Mouse (Mus musculus) spleen, postnatal 0 days (tissue): ENCODE measurements around the gene R3hdm1. TPM values are rescaled to one million over a fixed set of nuclear protein-coding genes. Genes with fewer than 3 reads are reported as not detected.

ENCODE experiments used
- microRNA counts: library from miRNA; unstranded; fragments of <30 nt; microRNA quantifications from one replicate; lab custom pipeline; 2015
- polyA plus RNA-seq: library from polyadenylated mRNA; unstranded; fragments of >200 nt; fragmentation: Nextera tagmentation; extraction: Ambion mirVana; gene quantifications from 2 replicates; pipeline ENCODE4 v1.2.1, GENCODE M21; 2015

R3hdm1 gene
- 51.7 and 53.7 TPM in 2 replicates for polyA plus RNA-seq

DNA sequence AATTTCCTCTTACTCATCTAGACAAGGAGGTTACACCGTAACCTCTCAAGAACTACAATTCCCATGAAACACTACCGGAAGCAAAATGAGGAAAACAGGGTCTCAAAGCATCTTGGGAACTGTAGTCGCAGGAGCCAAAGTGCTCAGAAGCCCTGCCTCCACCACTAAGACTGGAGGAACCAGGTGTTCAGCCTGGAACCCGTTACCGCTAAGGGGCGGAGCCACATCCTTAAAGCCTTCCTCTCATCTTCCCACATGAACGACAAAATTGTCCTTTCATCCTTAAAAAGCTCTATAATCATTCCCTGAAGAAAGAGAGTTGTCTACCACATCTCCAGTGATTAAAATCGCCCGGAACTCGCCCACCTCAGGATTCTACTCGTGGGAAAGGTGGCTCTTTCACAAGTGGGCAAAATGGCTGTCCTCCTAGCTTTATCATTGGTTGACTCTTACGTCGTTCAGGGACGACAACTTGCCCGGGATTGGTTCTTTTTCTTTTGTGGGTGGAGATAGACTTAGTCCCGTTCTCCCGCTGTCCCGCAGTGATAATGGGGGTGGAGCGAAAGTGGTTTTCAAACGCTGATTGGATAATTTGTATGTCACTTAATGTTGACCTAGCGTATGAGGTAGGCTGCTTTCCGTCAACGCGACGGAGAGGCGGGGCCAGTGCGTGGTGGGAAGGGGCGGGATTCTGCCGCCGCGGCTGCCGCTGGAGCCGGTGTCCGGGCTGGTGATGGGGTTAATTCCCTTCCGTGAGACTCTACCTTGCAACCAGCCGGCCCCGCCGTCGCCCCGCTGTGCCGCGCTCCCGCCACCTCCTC, at the start of gene R3hdm1, which contains the start of gene Zranb3:
Gene R3hdm1 (plus strand): TSS at position 661 of the 821 bp plus-strand sequence.
Gene Zranb3 (minus strand): TSS at position 407 of the 821 bp plus-strand sequence.

DNA sequence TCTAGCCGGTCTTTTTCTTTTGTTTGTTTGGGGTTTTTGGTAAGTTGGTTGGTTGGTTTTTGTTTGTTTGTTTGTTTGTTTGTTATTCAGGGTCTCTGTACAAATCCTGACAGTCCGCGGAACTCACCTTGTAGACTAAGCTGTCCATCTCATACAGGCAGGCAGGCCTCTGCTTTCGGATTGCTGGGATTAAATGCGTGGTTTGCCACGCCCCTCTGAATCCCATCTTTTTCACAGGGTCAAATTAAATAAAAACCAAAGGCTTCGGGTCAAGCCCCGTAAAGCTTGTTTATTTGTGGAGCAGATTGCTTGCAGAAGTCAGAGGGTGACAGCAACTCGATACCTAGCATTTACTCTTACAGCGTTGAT, 140.5 kb downstream of the R3hdm1 start, which contains the start of gene Ubxn4:
Gene Ubxn4 (plus strand): TSS at position 338 of the 369 bp plus-strand sequence.

MicroRNAs encoded within 50 kb of the gene (microRNA counts, 519-probe panel; counts per million panel counts)
- 88.3 counts per million for microRNA mmu-miR-128 (lab: Ali Mortazavi, UCI)

Other genes with a start within 250 kb of the R3hdm1 start
- 0.06 TPM in 1 of 2 replicates, not detected in the other for gene Map3k19, start 248.3 kb upstream of the R3hdm1 start, polyA plus RNA-seq
- 11.2 and 12.0 TPM in 2 replicates for gene Rab3gap1, start 234.5 kb upstream of the R3hdm1 start, polyA plus RNA-seq
- gene Zranb3, start 254 bp upstream of the R3hdm1 start, polyA plus RNA-seq: 3.2 and 3.8 TPM in 2 replicates
- gene Ubxn4, start 140.7 kb downstream of the R3hdm1 start, polyA plus RNA-seq: 45.6 and 49.2 TPM in 2 replicates
- gene Lct, start 225.0 kb downstream of the R3hdm1 start, polyA plus RNA-seq: 0.05 and 0.15 TPM in 2 replicates